Mouse (Mus musculus): ENCODE measurements at regions not wholly inside any gene's neighbourhood (a gene's known extent, or its start where the extent isn't known, plus 50 kb on each side); places are given as distances from the start of the nearest gene placed in this dataset.

DNA sequence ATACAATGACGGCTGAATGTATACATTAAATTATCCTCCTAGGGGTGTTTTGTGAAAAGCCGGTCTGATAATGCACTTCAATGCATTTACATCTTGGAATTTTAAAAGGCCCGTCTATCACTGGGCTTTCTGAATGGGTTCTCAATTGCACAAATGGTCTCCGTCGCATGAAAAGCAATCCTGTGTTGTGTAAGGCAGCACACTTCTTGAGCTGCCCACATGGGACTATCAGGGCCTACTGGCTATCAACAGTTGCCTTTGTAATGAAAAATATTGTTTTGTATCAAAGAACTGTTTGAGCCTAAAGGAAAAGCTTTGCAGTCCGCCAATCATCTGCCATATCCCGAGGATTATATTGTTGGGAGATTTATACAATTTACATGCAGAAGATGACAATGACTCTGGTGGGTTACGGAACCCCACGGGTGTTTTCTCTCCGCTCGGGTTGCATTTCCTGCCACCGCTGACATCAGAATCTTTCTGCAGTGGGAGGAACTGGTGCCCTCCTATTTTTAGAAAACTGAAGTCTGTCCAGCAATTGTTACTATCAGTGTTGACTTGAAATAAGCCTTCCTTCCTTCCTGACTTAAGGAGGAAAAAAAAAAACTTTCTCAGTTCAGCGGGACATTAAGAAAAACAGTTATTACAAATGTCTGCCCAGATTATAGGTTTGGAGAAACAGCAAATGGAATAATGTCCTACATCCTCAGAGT, 118.7 kb downstream of the Tmem26 start:
- no peaks in the 10 kb centered on the region for H3K4me1 ChIP-seq (ENCODE audit: control insufficient read depth, insufficient read depth, insufficient read length, low read length)
- H3K27me3 ChIP-seq (ENCODE audit: control insufficient read depth, insufficient read depth, low read length), result no peaks in the 10 kb centered on the region
- TF ChIP-seq POLR2A (IDR thresholded peaks at IDR 0.05; ENCODE audit: low read depth, low read length), result no peak
- no peak for TF ChIP-seq CTCF (IDR thresholded peaks at IDR 0.05; ENCODE audit: extremely low read depth, insufficient read length, insufficient replicate concordance, low read depth, low read length)
- WGBS, result 70% methylated on average over 13 of the region's 13 CpGs
- H3K4me3 ChIP-seq (ENCODE audit: low read depth, low read length), result no peak overlapping the region
- H3K27ac ChIP-seq (ENCODE audit: insufficient read depth, low read depth, low read length), result no peak overlapping the region
- no peaks in the 10 kb centered on the region for H3K36me3 ChIP-seq (ENCODE audit: control insufficient read depth, insufficient read depth, low read length)

DNA sequence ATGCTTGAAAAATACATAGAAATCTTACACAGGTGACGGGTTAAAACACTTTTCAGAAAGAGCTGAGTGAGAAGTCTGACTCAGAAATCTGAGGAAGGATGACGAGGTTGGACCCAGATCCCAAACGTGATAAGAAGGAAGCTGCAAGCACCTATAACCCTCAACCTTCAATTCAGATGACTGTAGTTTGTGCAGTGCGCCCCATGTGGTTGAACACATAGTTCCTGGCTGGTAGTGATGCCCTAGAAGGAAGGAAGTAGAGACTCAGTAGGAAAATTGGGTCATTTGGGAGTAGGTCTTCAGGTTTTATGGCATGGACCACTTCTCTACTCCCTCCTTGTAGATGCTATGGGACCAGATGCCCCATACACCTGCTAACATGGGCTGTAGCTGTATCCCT, 120.6 kb downstream of the Tmem26 start:
- Histone ChIP-seq H3K27me3 (ENCODE audit: control insufficient read depth, insufficient read depth, low read length) (no peaks in the 10 kb centered on the region), H3K36me3 (ENCODE audit: control insufficient read depth, insufficient read depth, low read length) (no peaks in the 10 kb centered on the region), H3K27ac (ENCODE audit: insufficient read depth, low read depth, low read length) (no peak overlapping the region), H3K4me1 (ENCODE audit: control insufficient read depth, insufficient read depth, insufficient read length, low read length) (no peaks in the 10 kb centered on the region), H3K4me3 (ENCODE audit: low read depth, low read length) (no peak overlapping the region)
- TF ChIP-seq POLR2A (IDR thresholded peaks at IDR 0.05; ENCODE audit: low read depth, low read length), result no peak
- no peak for TF ChIP-seq CTCF (IDR thresholded peaks at IDR 0.05; ENCODE audit: extremely low read depth, insufficient read length, insufficient replicate concordance, low read depth, low read length)
- WGBS, result 67% methylated on average over 4 of the region's 4 CpGs

DNA sequence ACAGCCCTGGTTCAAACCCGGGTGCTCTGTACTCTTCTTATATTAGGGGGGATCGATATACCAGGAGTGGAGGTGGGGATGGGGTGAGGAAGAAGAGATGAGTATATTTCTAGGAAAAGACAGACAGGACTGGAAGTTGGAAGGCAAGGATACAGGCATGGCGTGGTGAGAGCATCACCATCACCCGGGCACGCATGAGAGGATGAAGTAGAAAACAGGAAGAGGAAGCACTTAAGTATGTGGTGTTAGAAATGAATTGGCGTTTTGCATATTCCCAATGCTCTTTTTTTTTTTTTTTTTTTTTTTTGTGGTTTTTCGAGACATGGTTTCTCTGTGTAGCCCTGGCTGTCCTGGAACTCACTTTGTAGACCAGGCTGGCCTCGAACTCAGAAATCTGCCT, 121.2 kb downstream of the Tmem26 start:
- H3K4me1 ChIP-seq (ENCODE audit: control insufficient read depth, insufficient read depth, insufficient read length, low read length), result no peaks in the 10 kb centered on the region
- TF ChIP-seq CTCF (IDR thresholded peaks at IDR 0.05; ENCODE audit: extremely low read depth, insufficient read length, insufficient replicate concordance, low read depth, low read length) (no peak), POLR2A (IDR thresholded peaks at IDR 0.05; ENCODE audit: low read depth, low read length) (no peak)
- H3K4me3 ChIP-seq (ENCODE audit: low read depth, low read length), result no peak overlapping the region
- no peaks in the 10 kb centered on the region for H3K36me3 ChIP-seq (ENCODE audit: control insufficient read depth, insufficient read depth, low read length)
- H3K27me3 ChIP-seq (ENCODE audit: control insufficient read depth, insufficient read depth, low read length), result no peaks in the 10 kb centered on the region
- H3K27ac ChIP-seq (ENCODE audit: insufficient read depth, low read depth, low read length), result no peak overlapping the region
- whole genome bisulfite sequencing, result 84% methylated on average over 8 of the region's 8 CpGs

DNA sequence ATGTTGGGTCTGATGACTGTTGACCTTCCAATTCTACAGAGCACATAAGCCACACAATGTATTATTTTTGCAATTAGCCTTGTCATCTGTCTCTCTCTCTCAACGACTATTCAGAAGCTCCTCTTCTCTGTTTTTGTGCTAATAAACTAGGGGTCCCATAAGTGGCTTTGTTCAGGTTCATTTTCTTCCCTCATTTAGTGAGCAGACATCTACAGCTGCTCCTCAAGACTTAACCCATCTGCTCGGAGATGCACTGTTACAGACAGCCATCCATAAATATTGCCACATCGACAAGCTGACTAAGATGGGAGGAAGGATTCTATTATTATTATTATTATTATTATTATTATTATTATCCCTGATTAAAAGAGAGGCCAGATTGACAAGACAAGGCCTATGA, 127.7 kb downstream of the Tmem26 start:
- Histone ChIP-seq H3K27me3 (ENCODE audit: control insufficient read depth, insufficient read depth, low read length) (no peaks in the 10 kb centered on the region), H3K4me3 (ENCODE audit: low read depth, low read length) (no peak overlapping the region), H3K27ac (ENCODE audit: insufficient read depth, low read depth, low read length) (no peak overlapping the region), H3K4me1 (ENCODE audit: control insufficient read depth, insufficient read depth, insufficient read length, low read length) (no peaks in the 10 kb centered on the region), H3K36me3 (ENCODE audit: control insufficient read depth, insufficient read depth, low read length) (no peaks in the 10 kb centered on the region)
- WGBS, result 78% methylated on average over 3 of the region's 3 CpGs
- no peak for TF ChIP-seq POLR2A (IDR thresholded peaks at IDR 0.05; ENCODE audit: low read depth, low read length)
- no peak for TF ChIP-seq CTCF (IDR thresholded peaks at IDR 0.05; ENCODE audit: extremely low read depth, insufficient read length, insufficient replicate concordance, low read depth, low read length)

- TF ChIP-seq POLR2A (IDR thresholded peaks at IDR 0.05; ENCODE audit: low read depth, low read length) (no peak), CTCF (IDR thresholded peaks at IDR 0.05; ENCODE audit: extremely low read depth, insufficient read length, insufficient replicate concordance, low read depth, low read length) (no peak)
- Histone ChIP-seq H3K4me1 (ENCODE audit: control insufficient read depth, insufficient read depth, insufficient read length, low read length) (no peaks in the 10 kb centered on the region), H3K27me3 (ENCODE audit: control insufficient read depth, insufficient read depth, low read length) (no peaks in the 10 kb centered on the region), H3K36me3 (ENCODE audit: control insufficient read depth, insufficient read depth, low read length) (no peaks in the 10 kb centered on the region), H3K27ac (ENCODE audit: insufficient read depth, low read depth, low read length) (no peak overlapping the region), H3K4me3 (ENCODE audit: low read depth, low read length) (no peak overlapping the region)
- 68% methylated on average over 13 of the region's 13 CpGs for WGBS
Observed at GRCm38 (mm10) chr10:68855934-68856891, 132.8 kb downstream of the Tmem26 start.

DNA sequence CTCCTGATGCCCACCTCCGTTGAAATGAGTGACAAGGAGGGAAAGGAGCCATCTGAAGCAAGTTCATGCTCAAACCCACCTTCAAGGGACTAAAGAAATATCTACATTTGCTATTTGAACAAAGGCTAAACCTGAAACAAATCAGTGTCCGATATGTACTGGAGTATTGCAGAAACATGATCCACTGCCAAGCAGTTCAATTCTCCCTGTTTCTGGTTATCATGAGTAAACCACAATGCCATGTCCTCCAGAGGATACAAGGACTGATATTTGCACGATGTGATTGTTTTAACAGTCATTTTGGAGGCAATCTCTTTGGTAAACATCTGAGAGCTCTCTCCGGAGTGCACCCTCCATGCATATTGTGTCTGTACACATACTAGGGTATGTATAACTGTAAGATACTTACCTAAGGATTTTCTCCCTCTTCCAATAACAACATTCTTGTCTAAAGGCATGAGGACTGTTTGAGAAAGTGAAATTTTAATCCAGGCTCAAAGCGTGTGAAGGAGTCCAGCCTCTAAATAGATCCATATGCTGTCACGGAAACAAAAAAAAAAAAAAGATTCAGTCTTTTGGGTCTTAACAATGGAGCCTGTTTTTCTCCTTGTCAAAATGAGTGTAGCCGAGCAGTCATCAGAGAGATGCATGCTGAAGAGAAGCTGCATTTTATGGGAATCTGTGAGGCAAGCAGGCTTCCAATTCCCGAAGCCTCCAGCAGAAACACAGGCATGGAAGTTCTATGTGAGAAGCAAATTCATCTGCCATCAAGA, 141.3 kb downstream of the Tmem26 start:
- Histone ChIP-seq H3K36me3 (ENCODE audit: control insufficient read depth, insufficient read depth, low read length) (no peaks in the 10 kb centered on the region), H3K4me1 (ENCODE audit: control insufficient read depth, insufficient read depth, insufficient read length, low read length) (no peaks in the 10 kb centered on the region), H3K27ac (ENCODE audit: insufficient read depth, low read depth, low read length) (no peak overlapping the region), H3K4me3 (ENCODE audit: low read depth, low read length) (no peak overlapping the region), H3K27me3 (ENCODE audit: control insufficient read depth, insufficient read depth, low read length) (no peaks in the 10 kb centered on the region)
- TF ChIP-seq POLR2A (IDR thresholded peaks at IDR 0.05; ENCODE audit: low read depth, low read length) (no peak), CTCF (IDR thresholded peaks at IDR 0.05; ENCODE audit: extremely low read depth, insufficient read length, insufficient replicate concordance, low read depth, low read length) (no peak)
- 56% methylated on average over 8 of the region's 8 CpGs for WGBS
